Mouse (Mus musculus) CH12.LX (cell line): ENCODE data around the gene Ptprd. TPM values are rescaled to one million over a fixed set of nuclear protein-coding genes. Genes with fewer than 3 reads are reported as not detected.

ENCODE experiments used
- DNase-seq: peaks from one replicate; pipeline ENCODE4 v3.0.0-alpha.2; 2013; ENCODE audit errors: extremely low read depth
- H3K27ac ChIP-seq: 2 replicates; pipeline ENCODE4 v1.5.1; 2012; ENCODE audit warnings: low read depth, mild to moderate bottlenecking, control low read depth, moderate library complexity; ENCODE audit not compliant: insufficient read depth
- H3K27me3 ChIP-seq: replicated peaks from 2 replicates; pipeline ENCODE3; 2012; ENCODE audit warnings: inconsistent platforms
- H3K36me3 ChIP-seq, 2 experiments: replicated peaks in 1 of 2; 2 replicates each; pipeline versions ENCODE3 to v1.6.1; 2012; ENCODE audit warnings: inconsistent platforms in 1 of 2, low read length in 1 of 2, mild to moderate bottlenecking in 1 of 2, mixed read lengths in 1 of 2, moderate library complexity in 1 of 2; ENCODE audit not compliant: control insufficient read depth in 1 of 2, insufficient read depth in 1 of 2
- H3K4me1 ChIP-seq, 2 experiments: 2 replicates each; pipeline ENCODE4 v1.6.1; 2012; ENCODE audit warnings: inconsistent platforms in 1 of 2, moderate library complexity in 1 of 2; ENCODE audit not compliant: insufficient read depth in 2 of 2, control insufficient read depth in 1 of 2
- H3K4me2 ChIP-seq: 2 replicates; pipeline ENCODE4 v1.6.1; 2012; ENCODE audit warnings: low read depth, mild to moderate bottlenecking, control low read depth; ENCODE audit not compliant: poor library complexity, insufficient read depth, severe bottlenecking
- H3K4me3 ChIP-seq, 3 experiments: fragments of 150-350 bp in 1 of 3; sonication (generic) in 1 of 3; replicated peaks in 1 of 3; 2 replicates each; pipeline versions ENCODE3 to v1.5.1; 2011 to 2012; ENCODE audit warnings: low read depth in 2 of 3, low read length in 2 of 3, mild to moderate bottlenecking in 2 of 3, moderate library complexity in 2 of 3, control low read depth in 1 of 3, improper control_type of control experiment in 1 of 3, inconsistent platforms in 1 of 3, mixed read lengths in 1 of 3; ENCODE audit not compliant: poor library complexity in 1 of 3
- H3K79me2 ChIP-seq: replicated peaks from 2 replicates; pipeline ENCODE4 v1.6.1; 2012; ENCODE audit warnings: mild to moderate bottlenecking, moderate library complexity; ENCODE audit not compliant: control insufficient read depth, poor library complexity, insufficient read depth, severe bottlenecking; ENCODE audit errors: extremely low read depth
- H3K9ac ChIP-seq: 2 replicates; pipeline ENCODE4 v1.6.1; 2012; ENCODE audit warnings: low read depth, mild to moderate bottlenecking, control low read depth, moderate library complexity; ENCODE audit not compliant: insufficient read depth
- H3K9me3 ChIP-seq: replicated peaks from 2 replicates; pipeline ENCODE3; 2012; ENCODE audit warnings: low read length, inconsistent platforms, mixed read lengths
- BHLHE40 ChIP-seq: IDR thresholded peaks from 2 replicates; pipeline ENCODE4 v1.6.1; 2011; ENCODE audit warnings: mild to moderate bottlenecking, low read depth, low read length, improper control_type of control experiment
- E2F4 ChIP-seq: IDR thresholded peaks from 2 replicates; pipeline ENCODE4 v1.6.1; 2011; ENCODE audit warnings: low read depth, low read length, improper control_type of control experiment; ENCODE audit not compliant: insufficient replicate concordance
- ELF1 ChIP-seq: IDR thresholded peaks from 2 replicates; pipeline ENCODE4 v1.6.1; 2014; ENCODE audit warnings: low read depth, mild to moderate bottlenecking, inconsistent platforms, low read length, improper control_type of control experiment
- IRF4 ChIP-seq: IDR thresholded peaks from 2 replicates; pipeline ENCODE4 v1.6.1; 2014; ENCODE audit warnings: low read depth, mild to moderate bottlenecking, inconsistent platforms, low read length, improper control_type of control experiment
- JUND ChIP-seq: conservative IDR thresholded peaks from 2 replicates; pipeline ENCODE4 v1.6.1; 2011; ENCODE audit warnings: low read depth, low read length, improper control_type of control experiment
- KAT2A ChIP-seq: IDR thresholded peaks from 2 replicates; pipeline ENCODE4 v1.6.1; 2012; ENCODE audit warnings: low read length, improper control_type of control experiment, inconsistent platforms; ENCODE audit not compliant: insufficient replicate concordance
- MAFK ChIP-seq: IDR thresholded peaks from 2 replicates; pipeline ENCODE4 v1.6.1; 2011; ENCODE audit warnings: low read length, improper control_type of control experiment; ENCODE audit not compliant: insufficient replicate concordance
- MAX ChIP-seq: IDR thresholded peaks from 2 replicates; pipeline ENCODE4 v1.6.1; 2011; ENCODE audit warnings: low read length, improper control_type of control experiment
- NELFE ChIP-seq: IDR thresholded peaks from 2 replicates; pipeline ENCODE4 v1.6.1; 2011; ENCODE audit warnings: low read depth, low read length, improper control_type of control experiment
- NRF1 ChIP-seq: IDR thresholded peaks from 2 replicates; pipeline ENCODE4 v1.6.1; 2014; ENCODE audit warnings: low read depth, mild to moderate bottlenecking, inconsistent platforms, low read length, improper control_type of control experiment, moderate library complexity
- POLR2A ChIP-seq: IDR thresholded peaks from 2 replicates; pipeline ENCODE4 v1.6.1; 2011; ENCODE audit warnings: low read depth, mild to moderate bottlenecking, improper control_type of control experiment, low read length
- POLR2AphosphoS2 ChIP-seq: IDR thresholded peaks from 2 replicates; pipeline ENCODE4 v1.6.1; 2011; ENCODE audit warnings: low read depth, low read length, improper control_type of control experiment
- RAD21 ChIP-seq: IDR thresholded peaks from 2 replicates; pipeline ENCODE4 v1.6.1; 2011; ENCODE audit warnings: low read depth, mild to moderate bottlenecking, low read length, improper control_type of control experiment, moderate library complexity
- SIN3A ChIP-seq: IDR thresholded peaks from 2 replicates; pipeline ENCODE4 v1.6.1; 2012; ENCODE audit warnings: low read length, improper control_type of control experiment, inconsistent platforms
- SMC3 ChIP-seq: IDR thresholded peaks from 2 replicates; pipeline ENCODE4 v1.6.1; 2011; ENCODE audit warnings: low read depth, low read length, improper control_type of control experiment
- UBTF ChIP-seq: IDR thresholded peaks from 2 replicates; pipeline ENCODE4 v1.6.1; 2012; ENCODE audit warnings: low read depth, mild to moderate bottlenecking, inconsistent platforms, low read length, improper control_type of control experiment, moderate library complexity
- USF1 ChIP-seq: IDR thresholded peaks from 2 replicates; pipeline ENCODE4 v1.6.1; 2014; ENCODE audit warnings: low read depth, mild to moderate bottlenecking, inconsistent platforms, low read length, improper control_type of control experiment
- USF2 ChIP-seq: conservative IDR thresholded peaks from 2 replicates; pipeline ENCODE4 v1.6.1; 2011; ENCODE audit warnings: low read depth, low read length, improper control_type of control experiment
- ZKSCAN1 ChIP-seq: IDR thresholded peaks from 2 replicates; pipeline ENCODE4 v1.6.1; 2012; ENCODE audit warnings: low read depth, inconsistent platforms, low read length, improper control_type of control experiment, borderline replicate concordance
- dilution Hi-C: fragments of 300-500 bp; cut with MboI; formaldehyde crosslinking; loops from 2 replicates; pipeline ENCODE4 v1.14.3; 2020; ENCODE audit warnings: low sequenced_read_pairs; ENCODE audit not compliant: extremely low pct_unique_long_range_greater_than_20kb, extremely low pct_ligation_motif_present
- in situ Hi-C: fragments of 300-500 bp; cut with MboI; formaldehyde crosslinking; loops from 3 replicates; pipeline ENCODE4 v1.14.3; 2019; ENCODE audit warnings: low sequenced_read_pairs, low pct_ligation_motif_present, low pct_unique_long_range_greater_than_20kb, mixed read lengths
- polyA plus RNA-seq: library from polyadenylated mRNA; unstranded; fragments of >175 nt; gene quantifications from 2 replicates; pipeline ENCODE4 v1.2.1, GENCODE M21; 2012; ENCODE audit warnings: low read depth; ENCODE audit not compliant: insufficient read length
- total RNA-seq, 2 experiments: library from RNA; depleted of rRNA; stranded (reverse); fragments of 300-350 nt in 1 of 2; fragments of >200 nt in 1 of 2; gene quantifications; 2 replicates each; pipeline ENCODE4 v1.2.3; 2012 to 2014

Gene Ptprd
- total and polyA plus RNA-seq, 3 experiments: not detected

GRCm38 (mm10) chr4:76766429-76766828 lies 1445.3 kb downstream of the Ptprd start:
- Histone ChIP-seq H3K4me2 (no peak overlapping the region), H3K27me3 (no peaks in the 10 kb centered on the region), H3K36me3 (no peaks in the 10 kb centered on the region), H3K9ac (no peak overlapping the region), H3K4me1 (no peaks in the 10 kb centered on the region), H3K27ac (no peak overlapping the region), H3K4me3 (no peak overlapping the region), H3K79me2 (no peaks in the 10 kb centered on the region), H3K9me3 (peaks cover 14% of the 10 kb centered on the region)
- dilution Hi-C loops (no loop called here), in situ Hi-C loops (no loop called here)
- no peak for DNase-seq
- no peak for TF ChIP-seq KAT2A

GRCm38 (mm10) chr4:76750709-76751108 lies 1461.1 kb downstream of the Ptprd start:
- in situ Hi-C loops: no loop called here
- H3K36me3 ChIP-seq: no peaks in the 10 kb centered on the region

GRCm38 (mm10) chr4:76735831-76736230 lies 1475.9 kb downstream of the Ptprd start:
- Histone ChIP-seq H3K9me3 (peaks cover 2% of the 10 kb centered on the region), H3K27me3 (no peaks in the 10 kb centered on the region), H3K36me3 (no peaks in the 10 kb centered on the region), H3K27ac (no peak overlapping the region), H3K4me2 (no peak overlapping the region), H3K9ac (no peak overlapping the region), H3K4me1 (no peaks in the 10 kb centered on the region), H3K79me2 (no peaks in the 10 kb centered on the region), H3K4me3 (no peak overlapping the region)
- TF ChIP-seq NELFE: no peak
- TF ChIP-seq SMC3: no peak
- dilution Hi-C loops: no loop called here
- no peak for DNase-seq
- in situ Hi-C loops: no loop called here

More at GRCm38 (mm10) chr4:76750709-76751108, 1461.1 kb downstream of the Ptprd start:
- peaks cover 9% of the 10 kb centered on the region for H3K9me3 ChIP-seq
- no peaks in the 10 kb centered on the region for H3K79me2 ChIP-seq
- H3K27ac ChIP-seq: no peak overlapping the region
- H3K27me3 ChIP-seq: no peaks in the 10 kb centered on the region
- H3K4me3 ChIP-seq: no peak overlapping the region
- dilution Hi-C loops: no loop called here
- H3K4me1 ChIP-seq: no peaks in the 10 kb centered on the region
- H3K9ac ChIP-seq: no peak overlapping the region
- H3K4me2 ChIP-seq: no peak overlapping the region
- TF ChIP-seq E2F4: no peak
- no peak for TF ChIP-seq ZKSCAN1
- no peak for TF ChIP-seq RAD21
- TF ChIP-seq IRF4: no peak
- no peak for TF ChIP-seq USF1
- TF ChIP-seq ELF1: no peak
- no peak for TF ChIP-seq NELFE
- TF ChIP-seq UBTF: no peak
- TF ChIP-seq POLR2A: no peak
- TF ChIP-seq BHLHE40: no peak
- no peak for TF ChIP-seq POLR2AphosphoS2
- no peak for TF ChIP-seq MAFK
- no peak for TF ChIP-seq USF2
- TF ChIP-seq JUND: no peak
- no peak for TF ChIP-seq SIN3A
- TF ChIP-seq NRF1: no peak
- TF ChIP-seq MAX: no peak
- no peak for TF ChIP-seq SMC3
- no peak for DNase-seq
